Mouse (Mus musculus): ENCODE results near the gene Pacs1.
A peak's percentile ranks its signal among the peaks of the same experiment; 100 is the strongest.

The Pacs1 gene

DNA sequence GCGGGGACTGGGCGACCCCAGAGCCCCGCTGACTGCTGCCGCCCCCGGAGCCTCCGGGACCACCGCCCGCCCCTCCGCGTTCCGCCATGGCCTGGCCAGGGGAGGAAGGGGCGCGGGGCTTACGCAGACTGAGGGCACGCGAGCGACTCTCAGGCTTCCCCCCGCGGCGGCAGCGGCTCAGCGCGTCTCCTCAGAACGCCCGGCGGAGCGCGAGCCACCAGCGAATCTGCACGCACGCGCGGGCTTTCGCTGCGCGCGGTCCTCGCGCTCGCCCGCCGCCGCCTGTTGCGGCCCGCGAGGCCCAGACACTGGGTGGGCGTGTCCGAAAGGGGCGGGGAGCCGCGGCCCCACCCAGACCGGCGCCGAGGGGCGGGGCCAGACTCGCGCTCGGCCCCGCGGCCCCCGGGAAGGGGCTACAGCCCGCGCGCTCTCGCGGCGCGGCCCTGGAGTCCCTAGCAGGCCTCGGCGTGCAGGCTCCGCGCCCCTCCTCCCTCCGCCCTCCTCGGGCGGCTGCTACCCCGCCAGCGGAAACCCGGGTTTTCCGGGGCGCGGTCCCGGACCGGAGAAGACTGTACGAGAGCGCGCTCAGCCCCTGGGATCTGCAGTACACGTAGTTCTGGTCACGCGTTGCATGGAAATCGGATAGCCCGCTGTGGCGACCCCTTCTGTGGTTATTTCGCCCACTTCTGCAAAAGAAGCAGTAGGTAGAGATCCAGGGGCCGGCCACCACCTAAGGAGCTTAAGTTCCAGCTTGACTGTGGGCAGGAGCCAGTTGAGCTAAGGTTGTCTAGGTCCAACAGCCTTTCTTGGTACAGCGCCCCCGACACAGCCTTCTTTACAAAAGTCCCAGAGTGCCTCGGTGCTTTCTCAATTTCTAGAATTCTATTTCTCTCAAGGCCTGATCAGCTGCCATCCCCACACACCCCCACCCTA lies at the start of gene Pacs1:
Gene Pacs1 (minus strand): TSS at position 319 of the 933 bp plus-strand sequence.
- peak; percentile 89 to 95 for DNase-seq (ENCODE audit: low spot score in 2 of 2)

DNA sequence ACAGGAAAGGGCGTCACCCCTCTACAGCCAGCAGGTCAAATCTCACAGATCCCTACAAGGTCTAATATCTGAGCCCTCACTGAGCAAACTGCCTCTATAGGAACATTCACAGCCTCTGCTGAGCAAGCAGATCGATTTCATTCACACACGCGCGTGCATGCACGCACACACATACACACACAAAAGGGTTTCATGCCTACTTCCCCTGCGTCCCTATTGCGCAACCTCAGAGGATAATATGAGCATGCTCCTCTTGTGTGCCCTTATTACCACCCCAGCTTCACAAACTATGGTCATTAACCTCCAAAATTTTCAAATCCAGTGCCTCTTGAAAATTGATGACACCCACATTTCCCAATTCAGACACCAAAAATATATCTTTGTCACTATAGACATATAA lies 40.3 kb upstream of the Pacs1 start:
- DNase-seq (ENCODE audit: low spot score in 2 of 2), result no peak

DNA sequence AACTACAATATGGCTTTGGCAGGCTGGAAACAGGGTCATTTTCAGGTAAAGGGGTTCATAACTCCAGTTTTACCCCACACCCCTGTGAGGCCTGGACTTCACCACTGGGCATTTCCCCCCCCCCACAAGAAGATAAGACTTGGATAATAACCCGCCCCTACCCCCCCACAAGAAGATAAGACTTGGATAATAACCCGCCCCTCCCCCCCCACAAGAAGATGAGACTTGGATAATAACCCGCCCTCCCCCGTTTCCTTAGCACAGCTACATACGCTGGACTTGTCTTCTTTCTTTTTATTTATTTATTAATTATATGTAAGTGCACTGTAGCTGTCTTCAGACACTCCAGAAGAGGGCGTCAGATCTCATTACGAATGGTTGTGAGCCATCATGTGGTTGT lies 36.1 kb upstream of the Pacs1 start:
- no peak for DNase-seq (ENCODE audit: low spot score in 2 of 2)

DNA sequence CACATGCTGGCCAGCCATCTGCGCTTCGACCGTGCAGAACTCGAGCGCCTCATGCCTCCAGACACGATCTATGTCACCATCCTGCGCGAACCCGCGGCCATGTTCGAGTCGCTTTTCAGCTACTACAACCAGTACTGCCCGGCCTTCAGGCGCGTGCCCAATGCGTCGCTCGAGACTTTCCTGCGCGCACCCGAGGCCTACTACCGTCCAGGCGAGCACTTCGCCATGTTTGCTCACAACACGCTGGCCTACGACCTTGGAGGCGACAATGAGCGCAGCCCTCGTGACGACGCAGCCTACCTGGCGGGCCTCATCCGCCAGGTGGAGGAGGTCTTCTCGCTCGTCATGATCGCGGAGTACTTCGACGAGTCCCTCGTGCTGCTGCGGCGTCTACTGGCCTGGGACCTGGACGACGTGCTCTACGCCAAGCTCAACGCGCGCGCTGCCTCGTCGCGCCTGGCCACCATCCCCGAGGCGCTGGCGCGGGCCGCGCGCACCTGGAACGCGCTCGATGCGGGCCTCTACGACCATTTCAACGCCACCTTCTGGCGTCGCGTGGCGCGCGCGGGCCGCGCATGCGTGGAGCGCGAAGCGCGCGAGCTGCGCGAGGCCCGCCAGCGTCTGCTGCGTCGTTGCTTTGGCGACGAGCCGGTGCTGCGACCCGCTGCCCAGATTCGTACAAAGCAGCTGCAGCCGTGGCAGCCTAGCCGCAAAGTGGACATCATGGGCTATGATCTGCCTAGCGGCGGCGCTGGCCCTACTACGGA lies 34.2 kb upstream of the Pacs1 start:
- DNase-seq (ENCODE audit: low spot score in 2 of 2), result no peak

DNA sequence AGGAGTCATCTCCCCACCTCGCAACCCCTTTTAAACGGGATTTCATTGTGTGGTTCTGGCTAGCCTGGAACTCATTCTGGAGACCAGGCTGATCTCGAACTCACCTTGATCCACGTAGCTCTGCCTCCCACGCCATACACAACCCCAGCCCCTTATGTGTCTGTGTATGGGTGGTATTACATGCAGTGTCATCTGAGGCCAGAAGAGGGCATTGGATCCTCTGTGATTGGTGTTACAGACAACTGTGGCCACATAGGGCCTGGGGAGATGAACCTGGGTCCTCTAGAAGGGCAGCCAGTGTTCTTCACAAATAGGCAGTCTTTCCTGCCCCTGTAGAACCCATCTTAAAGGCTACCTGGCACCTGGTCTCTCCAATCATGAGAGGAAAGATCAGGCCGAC lies 33.4 kb upstream of the Pacs1 start:
- no peak for DNase-seq (ENCODE audit: low spot score in 2 of 2)

DNA sequence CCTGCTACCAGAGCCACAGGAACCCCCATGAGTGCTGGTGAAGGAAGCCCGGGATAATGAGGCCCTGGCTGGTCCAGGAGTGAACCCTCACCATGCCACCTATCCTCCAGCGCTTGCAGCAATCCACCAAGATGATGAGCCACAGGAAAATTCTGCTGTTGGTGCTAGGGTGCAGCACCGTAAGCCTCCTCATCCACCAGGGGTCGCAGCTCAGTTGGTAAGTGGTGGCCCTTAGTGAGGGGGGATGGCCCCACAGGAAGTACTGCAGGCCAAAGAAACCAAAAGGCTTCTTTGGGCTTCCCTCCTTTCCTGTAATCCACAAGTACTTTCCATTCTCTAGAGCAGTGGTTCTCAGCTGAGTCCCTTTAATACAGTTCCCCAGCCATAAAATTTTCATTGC lies 29.5 kb upstream of the Pacs1 start:
- DNase-seq (ENCODE audit: low spot score in 2 of 2), result peak; percentile 62 to 85

DNA sequence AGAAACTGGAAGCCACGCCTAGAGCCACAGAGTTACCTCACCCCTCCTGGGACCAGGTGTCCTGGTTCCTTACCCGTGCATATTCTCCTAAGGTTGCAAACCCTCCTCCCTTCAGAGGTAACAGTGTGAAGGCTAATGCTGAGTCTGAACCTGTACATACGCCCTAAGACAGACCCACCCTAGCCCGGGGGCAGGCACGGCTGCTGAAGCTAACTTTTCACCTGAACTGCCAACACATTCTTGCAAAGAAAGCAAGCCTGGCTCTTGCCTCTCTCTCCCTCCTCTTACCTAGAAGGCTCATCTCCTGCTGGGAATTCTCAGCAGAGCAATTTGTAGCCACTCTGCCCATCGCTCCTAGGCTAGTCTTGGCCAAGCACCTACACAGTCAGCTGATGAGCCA lies 27.7 kb upstream of the Pacs1 start:
- no peak for DNase-seq (ENCODE audit: low spot score in 2 of 2)

DNA sequence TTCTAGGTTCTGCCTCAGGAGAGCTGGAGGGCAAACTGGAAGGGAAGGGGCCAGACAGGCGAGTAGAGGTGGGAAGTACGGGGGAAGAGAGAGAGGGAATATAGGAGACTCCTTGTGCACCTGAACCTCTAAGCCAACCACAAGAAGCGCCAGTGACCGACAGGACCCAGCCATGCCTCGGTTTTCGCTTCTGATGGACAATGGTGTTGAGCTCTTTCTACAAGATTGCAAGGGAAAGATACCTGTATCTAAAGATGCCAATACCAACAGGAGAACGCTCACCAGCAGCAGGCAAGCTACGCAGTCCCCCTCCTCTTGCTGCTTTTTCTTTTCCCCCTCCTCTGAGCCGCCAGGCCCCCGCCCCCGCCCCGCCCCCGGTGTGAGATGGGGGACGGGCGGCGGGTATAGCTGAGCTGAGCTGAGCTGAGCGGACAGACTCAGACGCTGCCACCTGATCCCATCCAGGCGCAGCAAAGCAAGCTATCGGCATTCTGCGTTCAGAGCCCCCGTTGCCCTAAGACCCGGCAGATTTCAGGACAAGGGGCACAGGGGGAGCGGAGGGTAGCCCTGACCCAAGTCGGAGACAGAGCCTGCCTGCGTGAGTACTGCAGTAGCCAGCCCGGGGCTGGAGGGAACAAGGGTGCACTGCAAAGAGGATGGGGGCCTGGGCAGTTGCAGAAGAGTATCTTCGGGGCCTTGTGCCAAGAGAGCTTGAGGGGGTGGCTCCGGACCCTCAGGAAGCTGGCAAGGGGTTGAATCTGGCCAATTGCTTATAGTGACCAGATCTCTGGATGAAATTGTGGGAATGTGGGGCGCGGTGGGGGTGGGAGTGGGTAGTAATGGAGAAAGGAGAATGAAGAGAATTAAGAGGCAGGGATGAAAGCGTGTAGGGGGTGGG lies 25.2 kb upstream of the Pacs1 start, which contains the start of gene Gal3st3:
Gene Gal3st3 (plus strand): TSS at position 429 of the 898 bp plus-strand sequence.
- DNase-seq (ENCODE audit: low spot score in 2 of 2), result no peak

DNA sequence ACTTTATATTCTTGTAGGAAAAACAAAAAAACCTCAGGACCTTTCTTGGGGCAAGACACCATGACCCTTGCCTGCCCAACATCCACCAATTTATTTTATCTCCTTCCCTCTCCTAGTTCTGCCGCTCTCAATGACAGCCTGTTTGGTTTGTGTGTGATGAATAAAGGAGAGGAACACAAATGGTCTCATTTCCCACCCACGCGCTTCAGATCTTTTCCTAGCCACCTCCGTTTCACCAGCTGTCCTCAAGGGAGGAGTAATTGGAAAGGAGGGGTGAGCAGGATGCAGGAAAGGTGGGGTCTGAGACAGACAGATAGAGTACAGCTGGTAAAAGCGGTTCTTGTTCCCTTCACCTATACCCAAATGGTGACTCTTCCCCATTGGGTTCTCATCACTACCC lies 23.7 kb upstream of the Pacs1 start:
- no peak for DNase-seq (ENCODE audit: low spot score in 2 of 2)

DNA sequence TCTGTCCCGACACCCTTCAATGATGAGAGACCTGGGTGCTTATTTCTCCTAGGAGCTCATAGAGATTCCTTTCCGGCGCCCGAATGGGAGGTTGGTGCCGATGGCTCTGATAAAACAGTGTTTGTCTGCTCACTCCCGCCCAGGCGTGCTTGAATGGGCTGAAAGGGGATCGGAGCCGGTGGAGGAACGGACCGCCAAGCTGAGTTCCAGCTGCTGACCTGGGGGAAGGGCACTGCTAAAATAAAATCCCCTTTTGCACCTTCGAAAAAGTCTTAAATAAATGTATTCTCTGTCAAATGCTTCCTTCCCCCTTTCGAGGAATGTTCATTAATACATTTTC lies 22.8 kb upstream of the Pacs1 start:
- no peak for DNase-seq (ENCODE audit: low spot score in 2 of 2)

DNA sequence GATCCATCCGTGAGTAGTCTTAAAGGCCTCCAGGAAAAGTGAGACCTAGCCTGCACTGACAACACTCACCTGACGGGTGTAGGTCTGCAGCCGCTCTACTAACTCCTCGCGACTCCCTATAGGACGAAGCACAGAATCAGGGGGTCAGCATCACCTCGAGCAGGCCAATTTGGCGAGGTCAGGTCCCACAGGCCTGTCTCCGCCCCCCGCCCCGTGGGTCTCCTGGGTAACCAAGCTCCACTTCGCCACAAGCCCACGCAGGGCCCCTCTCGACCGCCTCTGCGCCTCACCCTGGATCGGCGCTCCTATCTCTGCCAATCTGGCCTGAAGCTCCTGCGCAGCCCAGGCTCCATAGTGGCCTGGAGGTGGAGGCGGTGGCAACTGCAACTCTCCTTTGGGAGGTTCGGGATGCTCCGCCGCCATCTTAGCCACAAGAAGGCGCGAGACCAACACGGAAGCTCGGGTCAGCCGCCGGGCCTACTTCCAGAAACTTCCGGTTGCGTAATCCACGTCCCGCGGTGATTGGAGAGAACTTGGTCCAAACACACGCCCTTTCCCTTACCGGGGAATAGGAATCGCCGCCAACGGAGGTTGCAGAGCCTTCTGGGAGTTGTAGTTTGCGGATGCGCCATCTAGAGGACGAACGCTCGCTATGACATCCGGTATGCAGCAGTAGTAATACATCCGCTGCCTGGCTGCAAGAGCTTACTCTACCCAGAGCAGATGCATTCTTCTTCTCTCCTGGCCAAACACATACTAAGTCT lies 22.2 kb upstream of the Pacs1 start, which contains the start of gene Sf3b2:
Gene Sf3b2 (minus strand): TSS at position 484 of the 764 bp plus-strand sequence.
- peak; percentile 97 for DNase-seq (ENCODE audit: low spot score in 2 of 2)

DNA sequence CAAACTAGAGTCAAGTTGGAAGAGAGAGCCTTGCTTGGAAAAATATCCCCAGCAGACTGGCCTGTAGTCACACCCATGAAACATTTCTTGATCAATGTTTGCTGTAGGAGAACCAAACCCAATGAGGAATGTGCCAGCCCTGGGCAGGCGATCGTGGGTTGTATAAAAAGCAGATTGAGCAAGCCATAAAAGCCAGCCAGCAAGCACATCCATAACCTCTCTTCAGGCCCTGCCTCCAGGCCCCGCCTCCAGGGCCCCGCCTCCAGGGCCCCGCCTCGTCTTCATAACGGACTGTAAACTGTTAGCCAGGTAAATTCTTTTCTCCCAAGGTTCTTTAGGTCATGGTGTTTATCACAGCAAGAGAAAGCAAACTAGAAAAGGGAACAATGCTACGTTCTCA lies 5.5 kb upstream of the Pacs1 start:
- peak in 1 of 2 experiments; percentile 59 for DNase-seq (ENCODE audit: low spot score in 2 of 2)

DNA sequence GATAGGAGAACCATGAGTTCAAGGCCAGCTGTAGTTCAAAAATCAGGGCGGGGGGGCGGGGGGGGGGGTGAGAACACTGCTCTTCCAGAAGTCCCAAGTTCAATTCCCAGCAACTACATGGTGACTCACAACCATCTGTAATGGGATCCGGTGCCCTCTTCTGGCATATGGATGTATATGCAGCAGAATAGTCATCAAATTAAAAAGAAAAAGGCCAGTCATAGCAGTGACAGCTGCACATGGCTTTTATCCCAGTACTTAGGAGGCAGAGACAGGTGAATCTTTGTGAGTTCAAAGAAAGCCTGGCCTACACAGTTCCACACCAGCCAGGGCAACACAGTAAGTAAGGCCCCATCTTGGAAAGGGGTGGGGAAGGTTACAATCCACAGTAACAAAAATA lies 4.2 kb upstream of the Pacs1 start:
- peak in 1 of 2 experiments; percentile 48 for DNase-seq (ENCODE audit: low spot score in 2 of 2)

DNA sequence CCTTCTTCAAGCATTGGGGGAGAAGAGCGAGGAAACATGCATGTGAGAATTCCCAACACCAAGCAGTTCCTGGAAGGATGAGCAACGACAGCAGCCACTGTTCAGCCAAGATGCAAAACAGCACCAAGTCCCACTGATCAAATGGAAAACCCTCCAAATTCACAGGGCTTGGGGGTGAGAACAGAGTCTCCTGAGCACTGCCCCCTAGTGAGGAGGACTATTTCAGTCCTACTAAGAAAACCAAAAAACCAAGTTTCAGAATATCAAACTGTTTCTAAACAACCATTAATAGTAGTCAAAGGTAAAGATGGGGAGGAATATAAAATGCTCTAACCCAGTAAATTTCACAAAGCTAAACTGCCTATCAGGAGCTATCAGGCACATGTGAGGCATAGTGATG lies 3.6 kb upstream of the Pacs1 start:
- peak in 1 of 2 experiments; percentile 48 for DNase-seq (ENCODE audit: low spot score in 2 of 2)

DNA sequence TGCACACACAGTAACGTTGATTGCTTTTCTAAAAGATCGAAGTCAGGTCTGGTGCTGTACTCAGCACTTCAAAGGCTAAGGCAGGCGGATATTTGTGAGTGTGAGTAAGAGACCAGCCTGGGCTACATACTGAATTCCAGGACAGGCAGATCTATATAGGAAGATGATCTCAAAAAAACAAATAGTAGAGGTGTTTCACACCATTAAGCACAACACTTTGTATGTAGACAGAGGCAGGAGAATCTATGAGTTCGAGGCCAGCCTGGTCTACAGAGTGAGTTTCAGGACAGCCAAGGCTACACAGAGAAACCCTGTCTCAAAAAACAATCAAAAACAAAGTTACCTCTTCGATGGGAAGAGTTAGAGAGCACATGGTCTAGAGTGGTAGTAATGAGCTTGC lies 2.8 kb upstream of the Pacs1 start:
- no peak for DNase-seq (ENCODE audit: low spot score in 2 of 2)

DNA sequence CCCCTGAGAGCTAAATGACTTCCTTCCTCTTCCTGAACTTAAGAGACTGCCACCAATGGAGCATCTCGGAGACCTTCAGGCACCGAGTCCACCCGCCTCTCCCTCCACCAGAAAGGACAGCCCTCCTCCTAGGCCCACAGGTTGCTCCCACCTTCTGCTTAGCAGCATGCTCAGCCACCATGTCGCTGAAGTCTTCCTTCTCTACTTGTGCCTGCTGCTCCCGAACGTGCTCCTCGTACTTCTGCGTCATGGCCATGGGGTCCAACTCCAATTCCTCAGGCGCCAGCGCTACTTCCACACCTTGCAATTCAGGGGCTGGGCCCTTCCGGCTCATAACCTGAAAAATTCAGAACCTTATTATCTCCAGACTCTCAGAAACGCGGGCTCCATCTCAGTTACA lies 1.7 kb upstream of the Pacs1 start:
- DNase-seq (ENCODE audit: low spot score in 2 of 2), result peak in 1 of 2 experiments; percentile 59

DNA sequence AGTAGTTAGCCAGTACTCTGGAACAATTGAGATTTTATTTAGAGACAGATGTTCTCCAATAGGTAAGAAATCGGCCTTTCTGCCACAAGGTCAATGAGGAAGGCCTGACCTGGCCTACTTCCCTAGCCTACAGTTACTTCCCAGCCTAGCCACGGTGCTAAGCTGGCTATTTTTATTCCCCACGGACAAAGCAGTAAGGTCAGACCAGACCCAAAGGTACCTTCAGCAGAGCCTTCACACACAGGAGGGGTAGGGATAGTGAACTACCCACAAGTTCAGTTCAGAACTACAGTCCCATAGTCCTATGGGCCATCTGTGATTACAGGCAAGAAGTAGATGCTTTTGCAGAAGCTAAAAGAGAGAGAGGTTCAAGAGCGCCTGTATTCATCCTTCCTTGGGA lies 997 bp upstream of the Pacs1 start:
- DNase-seq (ENCODE audit: low spot score in 2 of 2), result no peak

DNA sequence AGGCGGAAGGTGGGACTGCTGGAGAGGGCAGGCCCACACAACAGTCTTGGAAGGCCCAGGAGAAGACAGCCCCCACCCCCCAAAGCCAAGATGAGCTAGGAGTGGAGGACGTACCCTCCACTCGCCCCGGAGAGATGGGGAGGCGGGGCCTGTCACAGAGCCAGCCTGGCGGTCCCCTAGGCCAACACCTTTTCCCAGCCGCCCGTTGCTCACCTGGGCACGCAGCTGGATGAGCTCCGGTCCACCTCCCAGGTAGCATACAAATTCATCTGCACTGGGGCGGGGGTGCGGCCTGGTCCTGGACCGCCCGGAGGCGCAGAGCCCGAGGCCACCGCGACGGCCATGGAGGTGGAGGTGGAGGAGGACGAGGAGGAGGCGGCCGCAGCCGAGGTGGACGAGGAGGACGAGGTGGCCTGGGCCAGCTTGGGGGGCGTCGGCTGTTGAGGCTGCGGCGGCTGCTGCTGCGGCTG lies 558 bp downstream of the Pacs1 start:
- peak; percentile 46 to 83 for DNase-seq (ENCODE audit: low spot score in 2 of 2)

DNA sequence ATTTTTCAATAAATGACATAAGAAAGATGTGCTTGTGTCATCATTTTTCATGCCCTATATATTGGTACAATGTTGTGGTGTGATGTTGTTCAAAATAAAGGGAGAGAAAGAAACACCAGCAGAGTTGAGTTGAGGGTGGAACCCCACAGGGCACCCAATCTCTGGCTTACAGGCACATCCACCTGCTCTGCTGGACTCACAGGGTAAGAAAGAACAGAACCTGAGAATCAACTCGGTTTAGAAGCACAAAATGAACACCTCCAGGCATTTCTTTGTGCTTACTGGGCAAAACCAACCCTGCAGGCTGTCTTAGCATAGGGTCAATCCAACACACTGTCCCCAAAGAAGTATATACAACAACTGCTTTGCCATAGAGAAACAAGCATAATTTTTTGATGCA lies 1.5 kb downstream of the Pacs1 start:
- DNase-seq (ENCODE audit: low spot score in 2 of 2), result peak in 1 of 2 experiments; percentile 52

DNA sequence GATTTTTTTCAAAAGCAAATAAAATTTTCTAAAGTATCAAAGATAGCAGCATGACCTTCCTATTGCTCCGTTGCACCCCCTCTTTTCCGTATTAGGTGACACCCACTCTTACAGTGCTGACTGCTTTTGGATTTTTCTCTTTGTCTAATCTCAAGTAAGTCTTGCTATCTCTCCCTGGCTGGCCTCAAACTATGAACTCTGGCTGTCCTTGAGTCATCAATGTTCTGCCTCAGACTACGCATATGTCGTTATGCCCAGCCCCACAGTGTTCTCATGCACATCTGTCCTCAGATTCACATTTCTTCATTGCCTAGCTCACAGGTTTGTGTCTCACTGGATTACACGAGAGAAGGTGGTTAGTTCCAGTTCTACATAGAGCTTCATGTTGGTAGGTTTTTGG lies 3.5 kb downstream of the Pacs1 start:
- DNase-seq (ENCODE audit: low spot score in 2 of 2), result no peak

DNA sequence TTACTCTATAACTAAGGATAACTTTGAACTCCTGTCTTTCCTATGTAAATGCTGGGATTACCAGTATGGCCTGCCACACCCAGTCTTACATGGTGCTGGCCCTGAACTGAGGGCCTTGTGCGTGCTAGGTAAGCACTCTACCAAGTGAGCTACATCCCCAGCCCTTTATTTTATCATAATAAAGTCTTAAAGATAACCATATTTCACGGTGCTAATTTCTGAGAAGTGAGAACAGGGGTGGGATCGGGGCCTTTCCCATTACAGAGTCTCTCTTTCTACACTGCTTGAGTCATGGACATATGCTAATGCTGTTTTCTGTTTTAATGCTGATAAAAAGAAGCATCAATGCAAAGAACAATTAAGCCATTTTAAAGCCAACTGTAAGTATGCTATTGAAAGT lies 4.0 kb downstream of the Pacs1 start:
- DNase-seq (ENCODE audit: low spot score in 2 of 2), result no peak
